8 mouse cellular contexts compared by ENCODE assay signal in genomic region chr4:43442044-43442443, GRCm38 (mm10). TPM values are rescaled to one million over a fixed set of nuclear protein-coding genes. Genes with fewer than 3 reads are reported as not detected.
DNase-seq lines count a peak whose midpoint lies in the region; ATAC-seq and TF ChIP-seq lines count a peak whose summit lies in the region.

No protein-coding gene starts in this region.

- peak; percentile 99 for DNase-seq in CD4-positive helper T cell, adult 2 months (ENCODE audit: low read depth, low spot score)
- peak; percentile 97 for DNase-seq in brain, embryonic 18.5 days (ENCODE audit: low read depth, low spot score)
- peak; percentile 99 for DNase-seq in kidney, postnatal 0 days (ENCODE audit: low spot score)
- peak; percentile 98 for DNase-seq in liver, embryonic 11.5 days (ENCODE audit: low spot score)
- DNase-seq in naive thymus-derived CD4-positive, alpha-beta T cell, adult 2 months (ENCODE audit: low read depth): peak; percentile 100

- under 1% methylated on average over 33 of the region's 33 CpGs for WGBS in heart, embryonic 12.5 days
- under 1% methylated on average over 33 of the region's 33 CpGs for WGBS in kidney, postnatal 0 days
- under 1% methylated on average over 33 of the region's 33 CpGs for WGBS in liver, embryonic 11.5 days
- WGBS in stomach, embryonic 14.5 days: under 1% methylated on average over 33 of the region's 33 CpGs

- peaks cover 22% of the 10 kb centered on the region for H3K36me3 ChIP-seq in heart, embryonic 12.5 days
- H3K36me3 ChIP-seq in kidney, postnatal 0 days (ENCODE audit: insufficient read depth, low read length): peaks cover 16% of the 10 kb centered on the region
- H3K36me3 ChIP-seq in liver, embryonic 11.5 days (ENCODE audit: control insufficient read depth, insufficient read depth, low read length): peaks cover 2% of the 10 kb centered on the region; the same call in 1 of the 2 replicates
- H3K36me3 ChIP-seq in stomach, embryonic 14.5 days (ENCODE audit: control insufficient read depth, insufficient read depth, low read length): peaks cover 26% of the 10 kb centered on the region

- peak; percentile 96 for ATAC-seq in erythroid progenitor cell, adult 5-6 weeks (replicated peaks; ENCODE audit: low FRiP score, poor library complexity, severe bottlenecking)
- ATAC-seq in heart, embryonic 12.5 days (ENCODE audit: insufficient number of reproducible peaks, low FRiP score): peak; percentile 93
- ATAC-seq in kidney, postnatal 0 days (replicated peaks; ENCODE audit: low FRiP score, low read depth): peak; percentile 94
- peak; percentile 94 for ATAC-seq in liver, embryonic 11.5 days (replicated peaks; ENCODE audit: low FRiP score)
- ATAC-seq in stomach, embryonic 14.5 days (ENCODE audit: insufficient number of reproducible peaks, insufficient read depth, low FRiP score, low read depth): peak; percentile 92

- peak overlapping the region; percentile 94 for H3K4me3 ChIP-seq in heart, embryonic 12.5 days
- peak overlapping the region; percentile 79 for H3K4me3 ChIP-seq in kidney, postnatal 0 days (replicated peaks; ENCODE audit: low read depth, low read length)
- peak overlapping the region; percentile 72 for H3K4me3 ChIP-seq in liver, embryonic 11.5 days (ENCODE audit: low read depth, low read length)
- H3K4me3 ChIP-seq in stomach, embryonic 14.5 days (ENCODE audit: low read depth, low read length): peak overlapping the region; percentile 87

- H3K4me2 ChIP-seq in heart, embryonic 12.5 days: peak overlapping the region; percentile 80
- peak overlapping the region; percentile 97 for H3K4me2 ChIP-seq in kidney, postnatal 0 days (ENCODE audit: low read length)
- peak overlapping the region; percentile 88 for H3K4me2 ChIP-seq in liver, embryonic 11.5 days
- peak overlapping the region; percentile 97 for H3K4me2 ChIP-seq in stomach, embryonic 14.5 days (replicated peaks; ENCODE audit: low read depth, low read length)

- no peaks in the 10 kb centered on the region for H3K27me3 ChIP-seq in heart, embryonic 12.5 days (replicated peaks)
- H3K27me3 ChIP-seq in kidney, postnatal 0 days (ENCODE audit: insufficient read depth, low read length): no peaks in the 10 kb centered on the region
- H3K27me3 ChIP-seq in liver, embryonic 11.5 days (replicated peaks; ENCODE audit: control insufficient read depth, insufficient read depth, low read length): no peaks in the 10 kb centered on the region; the same call in none of the 2 replicates
- no peaks in the 10 kb centered on the region for H3K27me3 ChIP-seq in stomach, embryonic 14.5 days (ENCODE audit: control insufficient read depth, insufficient read depth, low read length)

- H3K9me3 ChIP-seq in heart, embryonic 12.5 days (replicated peaks): peaks cover 3% of the 10 kb centered on the region; the same call in 1 of the 2 replicates
- H3K9me3 ChIP-seq in kidney, postnatal 0 days (replicated peaks; ENCODE audit: low read length): no peaks in the 10 kb centered on the region
- H3K9me3 ChIP-seq in liver, embryonic 11.5 days (ENCODE audit: control insufficient read depth, low read length): no peaks in the 10 kb centered on the region
- H3K9me3 ChIP-seq in stomach, embryonic 14.5 days (ENCODE audit: control insufficient read depth, low read depth, low read length): no peaks in the 10 kb centered on the region

- peaks cover 12% of the 10 kb centered on the region for H3K4me1 ChIP-seq in heart, embryonic 12.5 days (replicated peaks)
- peaks cover 8% of the 10 kb centered on the region; the same call in 1 of the 2 replicates for H3K4me1 ChIP-seq in kidney, postnatal 0 days (replicated peaks; ENCODE audit: insufficient read depth, low read length)
- H3K4me1 ChIP-seq in liver, embryonic 11.5 days (replicated peaks; ENCODE audit: control insufficient read depth, insufficient read depth, low read length): 0 out of 2 replicates have a peak, but pooled peaks cover 8% of the 10 kb centered on the region
- H3K4me1 ChIP-seq in stomach, embryonic 14.5 days (ENCODE audit: control insufficient read depth, insufficient read depth, low read length): peaks cover 8% of the 10 kb centered on the region

- TF ChIP-seq CTCF in kidney, postnatal 0 days (IDR thresholded peaks at IDR 0.05; ENCODE audit: low read depth): peak; percentile 99

- H3K9ac ChIP-seq in heart, embryonic 12.5 days: peak overlapping the region; percentile 99
- peak overlapping the region; percentile 97 for H3K9ac ChIP-seq in kidney, postnatal 0 days (ENCODE audit: low read depth, low read length)
- peak overlapping the region; percentile 84 for H3K9ac ChIP-seq in liver, embryonic 11.5 days (ENCODE audit: low read depth, low read length)
- peak overlapping the region; percentile 95 for H3K9ac ChIP-seq in stomach, embryonic 14.5 days (replicated peaks; ENCODE audit: low read depth, low read length)

- H3K27ac ChIP-seq in heart, embryonic 12.5 days (ENCODE audit: poor library complexity, severe bottlenecking): peak overlapping the region; percentile 91
- H3K27ac ChIP-seq in kidney, postnatal 0 days: peak overlapping the region; percentile 96
- H3K27ac ChIP-seq in liver, embryonic 11.5 days (ENCODE audit: low read depth, low read length): peak overlapping the region; percentile 84
- peak overlapping the region; percentile 90 for H3K27ac ChIP-seq in stomach, embryonic 14.5 days (ENCODE audit: low read length)

RNA-seq across cellular contexts. Expression of gene Tesk1, which starts 0.3 kb away (rescaled TPM):
- total RNA-seq in erythroid progenitor cell, adult 5-6 weeks (2015; ENCODE audit: low replicate concordance): 0.84 and 2.5 TPM in 2 replicates
- 0.23 and 0.77 TPM in 2 replicates for total RNA-seq in erythroid progenitor cell, adult 5-6 weeks (2017; ENCODE audit: low replicate concordance)
- polyA plus RNA-seq in heart, embryonic 12.5 days (2016; fragmentation: Nextera tagmentation; extraction: Ambion mirVana): 10.3 and 11.6 TPM in 2 replicates
- polyA plus RNA-seq in kidney, postnatal 0 days (2015; fragmentation: Nextera tagmentation; extraction: Ambion mirVana): 7.8 and 9.1 TPM in 2 replicates
- 4.3 TPM in 2 replicates for polyA plus RNA-seq in liver, embryonic 11.5 days (2014; fragmentation: Nextera tagmentation; extraction: Ambion mirVana)
- 5.4 and 7.1 TPM in 2 replicates for polyA plus RNA-seq in stomach, embryonic 14.5 days (2014; fragmentation: Nextera tagmentation; extraction: Ambion mirVana)

RNA-seq across cellular contexts. Expression of gene Cd72, which starts 12.4 kb away (rescaled TPM):
- total RNA-seq in erythroid progenitor cell, adult 5-6 weeks (2015; ENCODE audit: low replicate concordance): 17.2 and 22.3 TPM in 2 replicates
- total RNA-seq in erythroid progenitor cell, adult 5-6 weeks (2017; ENCODE audit: low replicate concordance): 23.1 and 23.5 TPM in 2 replicates
- 0.82 and 2.0 TPM in 2 replicates for polyA plus RNA-seq in heart, embryonic 12.5 days (2016; fragmentation: Nextera tagmentation; extraction: Ambion mirVana)
- 2.9 and 5.0 TPM in 2 replicates for polyA plus RNA-seq in kidney, postnatal 0 days (2015; fragmentation: Nextera tagmentation; extraction: Ambion mirVana)
- polyA plus RNA-seq in liver, embryonic 11.5 days (2014; fragmentation: Nextera tagmentation; extraction: Ambion mirVana): 1.2 and 1.3 TPM in 2 replicates
- 5.5 and 5.6 TPM in 2 replicates for polyA plus RNA-seq in stomach, embryonic 14.5 days (2014; fragmentation: Nextera tagmentation; extraction: Ambion mirVana)

RNA-seq across cellular contexts. Expression of gene Fam166b, which starts 13.1 kb away (rescaled TPM):
- not detected in 2 replicates for total RNA-seq in erythroid progenitor cell, adult 5-6 weeks (2015; ENCODE audit: low replicate concordance)
- not detected in 2 replicates for total RNA-seq in erythroid progenitor cell, adult 5-6 weeks (2017; ENCODE audit: low replicate concordance)
- polyA plus RNA-seq in heart, embryonic 12.5 days (2016; fragmentation: Nextera tagmentation; extraction: Ambion mirVana): 0.14 TPM in 1 of 2 replicates, not detected in the other
- polyA plus RNA-seq in kidney, postnatal 0 days (2015; fragmentation: Nextera tagmentation; extraction: Ambion mirVana): 0.33 and 0.59 TPM in 2 replicates
- polyA plus RNA-seq in liver, embryonic 11.5 days (2014; fragmentation: Nextera tagmentation; extraction: Ambion mirVana): not detected in 2 replicates
- 0.22 and 0.25 TPM in 2 replicates for polyA plus RNA-seq in stomach, embryonic 14.5 days (2014; fragmentation: Nextera tagmentation; extraction: Ambion mirVana)

RNA-seq across cellular contexts. Expression of gene Sit1, which starts 41.5 kb away (rescaled TPM):
- not detected in 2 replicates for total RNA-seq in erythroid progenitor cell, adult 5-6 weeks (2015; ENCODE audit: low replicate concordance)
- total RNA-seq in erythroid progenitor cell, adult 5-6 weeks (2017; ENCODE audit: low replicate concordance): 3.2 TPM in 1 of 2 replicates, not detected in the other
- polyA plus RNA-seq in heart, embryonic 12.5 days (2016; fragmentation: Nextera tagmentation; extraction: Ambion mirVana): not detected in 2 replicates
- polyA plus RNA-seq in kidney, postnatal 0 days (2015; fragmentation: Nextera tagmentation; extraction: Ambion mirVana): not detected in 2 replicates
- polyA plus RNA-seq in liver, embryonic 11.5 days (2014; fragmentation: Nextera tagmentation; extraction: Ambion mirVana): not detected in 2 replicates
- polyA plus RNA-seq in stomach, embryonic 14.5 days (2014; fragmentation: Nextera tagmentation; extraction: Ambion mirVana): not detected in 2 replicates

RNA-seq across cellular contexts. Expression of gene Ccdc107, which starts 50.7 kb away (rescaled TPM):
- total RNA-seq in erythroid progenitor cell, adult 5-6 weeks (2015; ENCODE audit: low replicate concordance): 26.0 and 46.9 TPM in 2 replicates
- 38.5 and 41.1 TPM in 2 replicates for total RNA-seq in erythroid progenitor cell, adult 5-6 weeks (2017; ENCODE audit: low replicate concordance)
- polyA plus RNA-seq in heart, embryonic 12.5 days (2016; fragmentation: Nextera tagmentation; extraction: Ambion mirVana): 63.6 and 66.4 TPM in 2 replicates
- 104 and 107 TPM in 2 replicates for polyA plus RNA-seq in kidney, postnatal 0 days (2015; fragmentation: Nextera tagmentation; extraction: Ambion mirVana)
- polyA plus RNA-seq in liver, embryonic 11.5 days (2014; fragmentation: Nextera tagmentation; extraction: Ambion mirVana): 60.3 and 60.5 TPM in 2 replicates
- 130 and 132 TPM in 2 replicates for polyA plus RNA-seq in stomach, embryonic 14.5 days (2014; fragmentation: Nextera tagmentation; extraction: Ambion mirVana)

Comparison
In these comparisons a context has a peak if more than half of its experiments do, and no peak if none do; other contexts are left out.
1. Peak in every context shown above with its lines: DNase-seq, ATAC-seq, H3K4me3 ChIP-seq and H3K27ac ChIP-seq.